Mouse (Mus musculus) kidney, postnatal 0 days (tissue): ENCODE data around the gene Slc35b2. TPM values are rescaled to one million over a fixed set of nuclear protein-coding genes. Genes with fewer than 3 reads are reported as not detected.

Experiments used
- ATAC-seq: fragments of 200-750 bp; cut with Nextera tagmentation; replicated peaks from 2 replicates; pipeline ENCODE4 v1.8.0; 2017; ENCODE audit warnings: low read depth, moderate number of reproducible peaks, moderate TSS enrichment, moderate library complexity; ENCODE audit not compliant: low FRiP score
- DNase-seq: peaks from one replicate; pipeline ENCODE4 v3.0.0-alpha.2; 2016; ENCODE audit warnings: low spot score
- H3K27ac ChIP-seq: fragments of 300-500 bp; sonication (generic); 2 replicates; pipeline ENCODE4 v1.5.1; 2014; ENCODE audit warnings: mild to moderate bottlenecking
- H3K27me3 ChIP-seq: fragments of 300-500 bp; sonication (generic); 2 replicates; pipeline ENCODE4 v1.6.1; 2014; ENCODE audit warnings: low read length, mixed read lengths; ENCODE audit not compliant: insufficient read depth
- H3K36me3 ChIP-seq: fragments of 300-500 bp; sonication (generic); 2 replicates; pipeline ENCODE4 v1.6.1; 2014; ENCODE audit warnings: low read length, mixed read lengths; ENCODE audit not compliant: insufficient read depth
- H3K4me1 ChIP-seq: fragments of 300-500 bp; sonication (generic); replicated peaks from 2 replicates; pipeline ENCODE4 v1.6.1; 2014; ENCODE audit warnings: antibody characterized with exemption, low read length, mixed read lengths; ENCODE audit not compliant: insufficient read depth
- H3K4me2 ChIP-seq: fragments of 300-500 bp; sonication (generic); 2 replicates; pipeline ENCODE4 v1.6.1; 2014; ENCODE audit warnings: mild to moderate bottlenecking, low read length, moderate library complexity, mixed read lengths
- H3K4me3 ChIP-seq: fragments of 300-500 bp; sonication (generic); replicated peaks from 2 replicates; pipeline ENCODE4 v1.5.1; 2014; ENCODE audit warnings: low read depth, low read length
- H3K9ac ChIP-seq: fragments of 300-500 bp; sonication (generic); 2 replicates; pipeline ENCODE4 v1.6.1; 2014; ENCODE audit warnings: low read depth, low read length
- H3K9me3 ChIP-seq: fragments of 300-500 bp; sonication (generic); replicated peaks from 2 replicates; pipeline ENCODE4 v1.6.1; 2016; ENCODE audit warnings: low read length, inconsistent platforms, mixed read lengths
- CTCF ChIP-seq: IDR thresholded peaks from 2 replicates; pipeline ENCODE4 v1.5.1; 2016; ENCODE audit warnings: antibody characterized with exemption, low read depth, mild to moderate bottlenecking, moderate library complexity
- WGBS: fragments of 180-500 bp; shearing (Covaris S2); extraction: QIAGEN DNeasy Blood & Tissue Kit; methylation state at CpG from one replicate; pipeline ENCODE4 v1.1.7; 2014; 5-methylcytosine and 5-hydroxymethylcytosine counted together
- polyA plus RNA-seq: library from polyadenylated mRNA; unstranded; fragments of >200 nt; fragmentation: Nextera tagmentation; extraction: Ambion mirVana; gene quantifications from 2 replicates; pipeline ENCODE4 v1.2.1, GENCODE M21; 2015

Slc35b2 gene
- polyA plus RNA-seq, 1 experiment from 2014 or later, result 131 TPM

DNA sequence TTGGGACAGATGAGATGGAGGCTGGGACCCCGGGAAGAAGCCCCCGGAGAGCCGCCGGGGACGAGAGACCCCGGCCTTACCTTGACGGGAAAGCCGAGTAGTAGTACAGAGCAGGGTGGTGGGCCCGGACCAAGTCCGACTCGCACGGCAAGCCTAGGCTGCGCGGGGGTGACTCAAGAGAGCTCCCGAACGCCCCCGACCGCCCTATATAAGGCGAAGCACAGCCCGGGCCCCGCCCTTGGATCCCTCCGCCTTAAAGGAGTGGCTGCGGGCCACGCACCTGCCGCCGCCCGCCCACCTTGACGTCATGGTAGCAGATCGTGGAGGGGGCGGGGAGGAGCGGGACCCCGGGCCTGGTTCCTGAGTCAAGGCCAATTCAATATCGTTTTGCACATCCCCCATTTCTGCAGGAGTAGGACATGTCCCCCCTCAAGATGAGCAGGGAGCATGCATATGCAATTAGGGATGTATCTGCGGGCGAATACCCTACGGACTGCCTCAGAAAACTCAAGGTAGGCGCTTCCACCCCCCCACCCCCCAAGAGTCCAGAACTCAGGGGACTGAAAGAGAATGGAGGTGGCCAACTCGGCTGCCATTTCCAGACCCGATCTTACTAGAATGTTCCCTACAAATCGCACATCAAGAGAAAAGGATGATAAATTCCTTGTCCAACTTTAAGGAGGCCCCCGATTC lies 9.6 kb downstream of the Slc35b2 start, which contains the start of gene Hsp90ab1:
Hsp90ab1 (minus strand) TSS at position 185 of the 693 bp plus-strand sequence.
- Histone ChIP-seq H3K27ac (peak within 1 kb of the TSS; percentile 98), H3K4me3 (peak within 1 kb of the TSS; percentile 100), H3K9me3 (no peaks in the 10 kb centered on the region), H3K27me3 (no peaks in the 10 kb centered on the region), H3K4me1 (peaks cover 18% of the 10 kb centered on the region; the same call in 1 of the 2 replicates), H3K4me2 (peak within 1 kb of the TSS; percentile 93), H3K9ac (peak within 1 kb of the TSS; percentile 99), H3K36me3 (peaks cover 34% of the 10 kb centered on the region)
- ATAC-seq (peak; percentile 82), DNase-seq (peak; percentile 97)
- under 1% methylated on average over 41 of the region's 41 CpGs for WGBS
- no peak for TF ChIP-seq CTCF

DNA sequence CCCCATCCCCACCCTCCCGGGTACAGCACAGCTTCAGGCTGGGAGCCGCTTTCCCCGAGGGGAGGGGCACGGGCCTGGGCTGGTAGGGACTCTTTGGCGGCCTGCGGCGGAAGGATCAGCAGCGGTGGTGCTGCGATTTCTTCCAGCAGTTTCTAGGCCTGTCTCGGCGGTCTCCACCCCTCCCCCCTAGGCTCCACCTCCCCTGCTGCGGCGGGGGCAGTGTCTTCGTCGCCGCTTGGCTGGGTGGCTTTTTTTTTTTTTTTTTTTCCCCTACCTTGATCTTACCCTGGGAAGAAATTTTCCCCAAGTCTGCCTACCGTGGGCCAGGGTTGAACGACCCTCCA lies 10.1 kb downstream of the Slc35b2 start:
- Histone ChIP-seq H3K27ac (peak overlapping the region; percentile 98), H3K27me3 (no peaks in the 10 kb centered on the region), H3K36me3 (peaks cover 29% of the 10 kb centered on the region), H3K4me1 (peaks cover 18% of the 10 kb centered on the region; the same call in 1 of the 2 replicates), H3K4me2 (peak overlapping the region; percentile 93), H3K9me3 (no peaks in the 10 kb centered on the region), H3K4me3 (peak overlapping the region; percentile 100), H3K9ac (peak overlapping the region; percentile 81)
- DNase-seq, result peak; percentile 96
- WGBS, result under 1% methylated on average over 18 of the region's 18 CpGs
- TF ChIP-seq CTCF, result no peak
- peak; percentile 61 for ATAC-seq

DNA sequence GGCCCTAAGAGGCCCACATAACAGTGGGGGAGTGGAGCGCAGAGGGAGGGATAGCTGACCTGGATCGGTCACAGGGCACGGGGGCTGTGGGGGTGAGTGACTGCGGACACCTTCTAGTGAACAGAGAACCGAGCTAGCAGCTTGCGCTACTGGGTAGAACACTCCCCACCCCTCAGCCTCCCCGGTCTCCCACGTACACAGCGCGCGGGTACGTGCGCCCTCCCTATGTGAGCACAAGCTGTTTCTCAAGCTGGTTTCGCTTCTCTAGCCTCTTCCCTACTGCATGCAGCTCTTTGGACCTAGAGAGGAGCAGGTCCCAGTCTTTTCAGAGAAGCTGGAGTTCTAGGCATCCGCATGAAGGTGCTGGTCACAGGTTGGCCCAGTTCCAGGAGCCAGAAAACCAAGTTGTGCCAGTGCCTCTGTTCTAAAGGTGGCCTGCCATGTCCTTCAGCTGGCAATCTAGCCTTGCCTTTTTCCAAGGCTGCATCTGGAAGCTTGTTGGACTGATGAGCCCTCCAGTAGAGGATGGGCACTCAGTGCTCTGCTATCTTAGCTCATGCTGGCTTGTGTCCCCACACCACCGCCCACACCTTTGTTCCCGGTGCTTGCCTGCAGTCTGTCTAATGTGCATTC lies 10.6 kb downstream of the Slc35b2 start:
- Histone ChIP-seq H3K4me2 (peak overlapping the region; percentile 93), H3K4me3 (peak overlapping the region; percentile 100), H3K27ac (peak overlapping the region; percentile 98), H3K4me1 (peaks cover 18% of the 10 kb centered on the region; the same call in 1 of the 2 replicates), H3K9me3 (no peaks in the 10 kb centered on the region), H3K36me3 (peaks cover 24% of the 10 kb centered on the region), H3K9ac (peak overlapping the region; percentile 81), H3K27me3 (no peaks in the 10 kb centered on the region)
- peak; percentile 40 for ATAC-seq
- DNase-seq, result peak; percentile 77
- under 1% methylated on average over 17 of the region's 17 CpGs for WGBS
- no peak for TF ChIP-seq CTCF

DNA sequence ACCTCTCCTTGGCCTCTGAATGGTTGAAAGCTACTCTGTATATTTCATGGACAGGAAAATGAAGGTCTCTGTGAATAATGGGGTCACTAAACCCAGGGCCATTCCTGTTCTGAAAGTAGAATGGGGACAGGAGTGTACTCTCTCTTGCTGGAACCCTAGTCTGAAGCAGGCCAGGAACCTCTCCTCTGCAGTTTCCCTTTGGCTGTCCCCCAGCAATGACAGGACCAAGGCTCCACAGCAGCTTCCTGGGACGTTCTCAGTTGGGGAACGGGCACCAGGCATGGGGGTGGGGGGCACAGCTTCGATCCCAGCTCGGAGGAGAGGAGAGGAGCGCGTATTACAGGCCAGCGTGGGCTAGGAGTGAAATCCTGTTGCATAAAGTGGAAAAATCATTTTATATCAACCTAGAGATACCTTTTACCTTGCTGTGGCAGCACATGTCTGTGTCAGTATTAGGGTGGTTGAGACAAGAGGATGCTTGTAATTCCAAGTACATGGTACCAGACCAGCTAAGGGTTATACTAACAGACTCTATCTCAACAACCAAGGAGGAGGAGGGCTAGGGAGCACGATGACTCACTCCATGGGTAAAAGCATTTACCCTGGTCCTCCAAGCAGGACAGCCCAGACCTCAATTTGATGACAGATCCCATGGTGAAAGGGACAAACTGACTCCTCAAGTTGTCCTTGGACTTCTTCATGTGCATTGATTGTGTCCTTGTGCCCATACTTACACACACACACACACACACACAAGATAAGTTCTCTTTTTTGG lies 11.6 kb downstream of the Slc35b2 start:
- H3K4me1 ChIP-seq, result peaks cover 15% of the 10 kb centered on the region; the same call in 1 of the 2 replicates
- no peak for TF ChIP-seq CTCF
- H3K9me3 ChIP-seq, result no peaks in the 10 kb centered on the region
- no peak overlapping the region; the same call in 1 of the 2 replicates for H3K4me2 ChIP-seq
- 88% methylated on average over 8 of the region's 8 CpGs for WGBS
- H3K27ac ChIP-seq, result 0 out of 2 replicates have a peak overlapping the region, but pooled peaks have one; percentile 98
- ATAC-seq (no peak), DNase-seq (no peak)
- H3K27me3 ChIP-seq, result no peaks in the 10 kb centered on the region
- peaks cover 14% of the 10 kb centered on the region for H3K36me3 ChIP-seq
- H3K9ac ChIP-seq, result peak overlapping the region; percentile 14; the same call in 1 of the 2 replicates
- H3K4me3 ChIP-seq, result no peak overlapping the region

DNA sequence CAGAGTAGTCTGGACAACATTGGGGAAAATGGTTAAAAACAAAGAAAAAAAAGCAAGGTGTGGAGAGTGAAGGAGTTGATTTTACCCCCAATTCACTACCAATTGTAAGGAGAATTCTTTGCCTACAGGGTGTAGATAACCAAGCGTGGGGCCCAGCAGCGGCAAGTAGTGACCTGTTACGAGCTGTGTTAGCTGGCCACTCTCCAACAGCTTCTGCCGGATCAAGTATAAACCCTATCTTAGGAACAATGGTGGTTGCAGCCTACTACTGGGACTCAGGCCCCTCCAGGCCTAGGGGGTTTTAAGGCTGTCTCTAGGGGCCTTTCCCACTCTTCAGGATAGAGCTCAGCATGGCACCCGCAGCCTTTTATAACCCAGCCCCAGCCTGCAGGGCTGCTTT lies 14.6 kb downstream of the Slc35b2 start:
- H3K4me3 ChIP-seq, result no peak overlapping the region
- H3K27ac ChIP-seq, result peak overlapping the region; percentile 54
- H3K4me1 ChIP-seq, result peaks cover 14% of the 10 kb centered on the region; the same call in 1 of the 2 replicates
- ATAC-seq (no peak), DNase-seq (no peak)
- no peak overlapping the region for H3K4me2 ChIP-seq
- TF ChIP-seq CTCF, result no peak
- no peaks in the 10 kb centered on the region for H3K9me3 ChIP-seq
- H3K27me3 ChIP-seq, result no peaks in the 10 kb centered on the region
- WGBS, result 55% methylated on average over 5 of the region's 5 CpGs
- H3K9ac ChIP-seq, result no peak overlapping the region
- H3K36me3 ChIP-seq, result no peaks in the 10 kb centered on the region

DNA sequence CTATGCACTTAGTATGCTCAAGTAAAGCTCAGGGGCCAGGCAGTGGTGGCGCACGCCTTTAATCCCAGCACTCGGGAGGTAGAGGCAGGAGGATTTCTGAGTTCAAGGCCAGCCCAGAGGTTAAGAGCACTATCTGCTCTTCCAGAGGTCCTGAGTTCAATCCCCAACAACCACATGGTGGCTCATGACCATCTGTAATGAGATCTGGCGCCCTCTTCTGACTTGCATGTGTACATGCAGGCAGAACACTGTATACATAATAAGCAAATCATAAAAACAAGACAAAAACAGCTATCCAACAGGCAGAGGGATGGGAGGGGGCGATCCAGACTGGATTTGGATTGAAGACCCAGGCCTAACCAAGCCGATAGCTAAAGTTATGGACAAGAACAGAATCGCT lies 15.2 kb downstream of the Slc35b2 start:
- H3K4me1 ChIP-seq, result peaks cover 14% of the 10 kb centered on the region; the same call in 1 of the 2 replicates
- ATAC-seq (no peak), DNase-seq (no peak)
- no peaks in the 10 kb centered on the region for H3K36me3 ChIP-seq
- peak overlapping the region; percentile 54 for H3K27ac ChIP-seq
- no peak overlapping the region for H3K9ac ChIP-seq
- 80% methylated on average over 7 of the region's 7 CpGs for WGBS
- no peak overlapping the region for H3K4me2 ChIP-seq
- no peaks in the 10 kb centered on the region for H3K27me3 ChIP-seq
- H3K9me3 ChIP-seq, result no peaks in the 10 kb centered on the region
- peak; percentile 69 for TF ChIP-seq CTCF
- H3K4me3 ChIP-seq, result no peak overlapping the region
